Mouse (Mus musculus): ENCODE measurements around the gene Fam89b.

Fam89b gene

DNA sequence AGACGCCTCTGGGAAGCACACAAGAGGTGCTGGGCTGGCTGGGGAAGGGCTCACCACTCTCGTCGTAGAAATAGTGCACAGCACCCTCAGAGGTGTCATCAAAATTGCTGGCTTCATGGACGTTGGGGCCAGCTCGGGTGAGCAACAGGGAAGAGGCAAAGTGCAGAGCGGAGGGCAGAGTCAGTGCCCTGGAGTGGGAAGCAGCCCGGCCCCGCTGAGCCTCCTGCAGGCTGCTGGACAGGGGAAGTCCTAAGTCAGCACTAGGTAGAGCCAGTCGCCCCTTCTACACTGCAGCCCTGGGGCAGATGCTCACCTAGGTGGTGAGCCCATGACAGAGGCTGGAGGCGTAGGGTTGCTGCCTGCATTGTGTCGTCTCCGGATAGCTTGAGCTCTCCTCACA lies 45.2 kb downstream of the Fam89b start:
- DNase-seq (ENCODE audit: low spot score in 2 of 2): no peak

DNA sequence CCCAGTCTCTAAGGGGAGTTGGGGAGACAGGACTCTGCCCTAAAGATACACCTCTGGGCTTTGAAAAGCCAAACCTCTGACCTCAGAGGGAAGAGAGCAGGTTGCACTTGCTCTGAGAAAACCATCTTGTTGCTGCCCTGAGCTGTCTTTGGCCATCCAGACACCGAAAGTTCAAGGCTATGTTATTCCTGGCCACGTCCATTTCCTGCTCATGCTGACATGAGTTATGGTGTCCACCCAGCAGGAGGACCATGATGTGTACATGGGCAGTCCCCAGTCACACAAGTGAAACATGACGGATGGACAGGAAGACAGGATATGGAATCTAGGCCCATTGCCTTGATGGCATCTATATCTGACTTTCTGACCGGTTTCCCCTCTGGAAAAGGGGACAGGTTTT lies 49.0 kb downstream of the Fam89b start:
- DNase-seq (ENCODE audit: low spot score in 2 of 2): no peak
